Mouse (Mus musculus) MEL (cell line): ENCODE measurements around the gene Pigl. TPM values are rescaled to one million over a fixed set of nuclear protein-coding genes. Genes with fewer than 3 reads are reported as not detected.

Source experiments
- DNase-seq: peaks from one replicate; pipeline ENCODE4 v3.0.0; 2011; ENCODE audit warnings: low read depth, low spot score
- H3K27ac ChIP-seq: 2 replicates; pipeline ENCODE4 v1.5.1; 2012; ENCODE audit warnings: low read depth, mild to moderate bottlenecking, control low read depth, low read length, moderate library complexity; ENCODE audit not compliant: control insufficient read depth
- H3K27me3 ChIP-seq, 2 experiments: fragments of 150-350 bp in 1 of 2; sonication (generic) in 1 of 2; 2 replicates each; pipeline ENCODE4 v1.6.1; 2012; ENCODE audit warnings: low read length in 2 of 2, mild to moderate bottlenecking in 2 of 2, improper control_type of control experiment in 1 of 2, moderate library complexity in 1 of 2; ENCODE audit not compliant: insufficient read depth in 2 of 2, control insufficient read depth in 1 of 2
- H3K36me3 ChIP-seq, 2 experiments: 2 replicates each; pipeline ENCODE4 v1.6.1; 2012 to 2014; ENCODE audit warnings: low read length in 2 of 2, improper control_type of control experiment in 1 of 2, inconsistent platforms in 1 of 2, mild to moderate bottlenecking in 1 of 2; ENCODE audit not compliant: insufficient read depth in 2 of 2, control insufficient read depth in 1 of 2
- H3K4me1 ChIP-seq, 2 experiments: fragments of 150-350 bp in 1 of 2; sonication (generic) in 1 of 2; 2 replicates each; pipeline ENCODE4 v1.6.1; 2012; ENCODE audit warnings: low read length in 2 of 2, improper control_type of control experiment in 1 of 2, mild to moderate bottlenecking in 1 of 2; ENCODE audit not compliant: insufficient read depth in 2 of 2, control insufficient read depth in 1 of 2
- H3K4me3 ChIP-seq, 2 experiments: fragments of 150-350 bp in 1 of 2; sonication (generic) in 1 of 2; 2 replicates each; pipeline ENCODE4 v1.5.1; 2012; ENCODE audit warnings: low read depth in 2 of 2, low read length in 2 of 2, mild to moderate bottlenecking in 2 of 2, moderate library complexity in 2 of 2, control low read depth in 1 of 2, improper control_type of control experiment in 1 of 2; ENCODE audit not compliant: control insufficient read depth in 1 of 2, insufficient read depth in 1 of 2
- H3K79me2 ChIP-seq: 2 replicates; pipeline ENCODE4 v1.6.1; 2012; ENCODE audit warnings: mild to moderate bottlenecking, low read length, moderate library complexity; ENCODE audit not compliant: control insufficient read depth, poor library complexity, insufficient read depth
- H3K9ac ChIP-seq: 2 replicates; pipeline ENCODE4 v1.6.1; 2012; ENCODE audit warnings: low read depth, mild to moderate bottlenecking, control low read depth, low read length, moderate library complexity; ENCODE audit not compliant: control insufficient read depth, poor library complexity, severe bottlenecking
- H3K9me3 ChIP-seq: fragments of 150-350 bp; sonication (generic); replicated peaks from 2 replicates; pipeline ENCODE4 v1.6.1; 2012; ENCODE audit warnings: mild to moderate bottlenecking, low read length, improper control_type of control experiment, moderate library complexity; ENCODE audit not compliant: insufficient read depth
- BHLHE40 ChIP-seq: IDR thresholded peaks from 2 replicates; pipeline ENCODE4 v1.6.1; 2012; ENCODE audit warnings: low read depth, mild to moderate bottlenecking, inconsistent platforms, low read length, improper control_type of control experiment, borderline replicate concordance
- CHD1 ChIP-seq: IDR thresholded peaks from 2 replicates; pipeline ENCODE4 v1.6.1; 2012; ENCODE audit warnings: low read depth, mild to moderate bottlenecking, inconsistent platforms, low read length, improper control_type of control experiment
- CHD2 ChIP-seq: IDR thresholded peaks from 2 replicates; pipeline ENCODE4 v1.6.1; 2011; ENCODE audit warnings: low read length, improper control_type of control experiment
- CTCF ChIP-seq, 3 experiments: IDR thresholded peaks in 2 of 3; conservative IDR thresholded peaks in 1 of 3; 2 replicates each; pipeline ENCODE4 v1.5.1; 2011 to 2012; ENCODE audit warnings: low read length in 3 of 3, low read depth in 2 of 3, mild to moderate bottlenecking in 2 of 3, improper control_type of control experiment in 1 of 3, inconsistent platforms in 1 of 3, mixed read lengths in 1 of 3, moderate library complexity in 1 of 3; ENCODE audit not compliant: control insufficient read depth in 1 of 3, insufficient read depth in 1 of 3, poor library complexity in 1 of 3, severe bottlenecking in 1 of 3
- E2F4 ChIP-seq: IDR thresholded peaks from 2 replicates; pipeline ENCODE4 v1.6.1; 2011; ENCODE audit warnings: low read depth, low read length, improper control_type of control experiment, borderline replicate concordance
- ELF1 ChIP-seq: IDR thresholded peaks from 2 replicates; pipeline ENCODE4 v1.6.1; 2014; ENCODE audit warnings: low read depth, mild to moderate bottlenecking, inconsistent platforms, low read length, improper control_type of control experiment, moderate library complexity
- EP300 ChIP-seq, 2 experiments: IDR thresholded peaks; 2 replicates each; pipeline ENCODE4 v1.6.1; 2011; ENCODE audit warnings: improper control_type of control experiment in 2 of 2, low read length in 2 of 2, low read depth in 1 of 2, mild to moderate bottlenecking in 1 of 2
- ETS1 ChIP-seq: IDR thresholded peaks from 2 replicates; pipeline ENCODE4 v1.6.1; 2012; ENCODE audit warnings: low read depth, mild to moderate bottlenecking, inconsistent platforms, low read length, improper control_type of control experiment, moderate library complexity
- GABPA ChIP-seq: IDR thresholded peaks from 2 replicates; pipeline ENCODE4 v1.6.1; 2012; ENCODE audit warnings: low read depth, mild to moderate bottlenecking, inconsistent platforms, low read length, improper control_type of control experiment, moderate library complexity
- GATA1 ChIP-seq: IDR thresholded peaks from 2 replicates; pipeline ENCODE4 v1.6.1; 2011; ENCODE audit warnings: low read depth, low read length, improper control_type of control experiment
- JUND ChIP-seq: IDR thresholded peaks from 2 replicates; pipeline ENCODE4 v1.6.1; 2011; ENCODE audit warnings: low read depth, mild to moderate bottlenecking, improper control_type of control experiment, low read length
- MAFK ChIP-seq: IDR thresholded peaks from 2 replicates; pipeline ENCODE4 v1.6.1; 2011; ENCODE audit warnings: low read depth, mild to moderate bottlenecking, low read length, improper control_type of control experiment, borderline replicate concordance
- MAX ChIP-seq: IDR thresholded peaks from 2 replicates; pipeline ENCODE4 v1.6.1; 2011; ENCODE audit warnings: low read length, improper control_type of control experiment
- MAZ ChIP-seq: IDR thresholded peaks from 2 replicates; pipeline ENCODE4 v1.6.1; 2012; ENCODE audit warnings: low read depth, mild to moderate bottlenecking, inconsistent platforms, low read length, improper control_type of control experiment
- MEF2A ChIP-seq: IDR thresholded peaks from 2 replicates; pipeline ENCODE4 v1.6.1; 2014; ENCODE audit warnings: low read depth, mild to moderate bottlenecking, inconsistent platforms, low read length, improper control_type of control experiment; ENCODE audit not compliant: poor library complexity, insufficient replicate concordance, severe bottlenecking; ENCODE audit errors: extremely low read depth
- MXI1 ChIP-seq: IDR thresholded peaks from 2 replicates; pipeline ENCODE4 v1.6.1; 2011; ENCODE audit warnings: mild to moderate bottlenecking, low read depth, low read length, improper control_type of control experiment
- MYB ChIP-seq: IDR thresholded peaks from 2 replicates; pipeline ENCODE4 v1.6.1; 2011; ENCODE audit warnings: mild to moderate bottlenecking, low read depth, low read length, improper control_type of control experiment
- MYC ChIP-seq: IDR thresholded peaks from 2 replicates; pipeline ENCODE4 v1.6.1; 2011; ENCODE audit warnings: low read depth, mild to moderate bottlenecking, low read length, improper control_type of control experiment, moderate library complexity
- NRF1 ChIP-seq: IDR thresholded peaks from 2 replicates; pipeline ENCODE4 v1.6.1; 2014; ENCODE audit warnings: low read depth, mild to moderate bottlenecking, inconsistent platforms, low read length, improper control_type of control experiment, moderate library complexity; ENCODE audit not compliant: poor library complexity, insufficient read depth, severe bottlenecking
- POLR2A ChIP-seq, 2 experiments: IDR thresholded peaks; 2 replicates each; pipeline ENCODE4 v1.6.1; 2011 to 2012; ENCODE audit warnings: low read length in 2 of 2, mild to moderate bottlenecking in 2 of 2, control low read depth in 1 of 2, improper control_type of control experiment in 1 of 2, low read depth in 1 of 2, moderate library complexity in 1 of 2; ENCODE audit not compliant: control insufficient read depth in 1 of 2, insufficient read depth in 1 of 2, poor library complexity in 1 of 2
- POLR2AphosphoS2 ChIP-seq: IDR thresholded peaks from 2 replicates; pipeline ENCODE4 v1.6.1; 2011; ENCODE audit warnings: low read length, improper control_type of control experiment
- RAD21 ChIP-seq: IDR thresholded peaks from 2 replicates; pipeline ENCODE4 v1.6.1; 2011; ENCODE audit warnings: mild to moderate bottlenecking, low read depth, low read length, improper control_type of control experiment
- RCOR1 ChIP-seq: IDR thresholded peaks from 2 replicates; pipeline ENCODE4 v1.6.1; 2012; ENCODE audit warnings: low read depth, mild to moderate bottlenecking, inconsistent platforms, low read length, improper control_type of control experiment
- SIN3A ChIP-seq: IDR thresholded peaks from 2 replicates; pipeline ENCODE4 v1.6.1; 2012; ENCODE audit warnings: low read length, improper control_type of control experiment, inconsistent platforms
- SMC3 ChIP-seq: IDR thresholded peaks from 2 replicates; pipeline ENCODE4 v1.6.1; 2011; ENCODE audit warnings: low read depth, low read length, improper control_type of control experiment
- TAL1 ChIP-seq: IDR thresholded peaks from 2 replicates; pipeline ENCODE4 v1.6.1; 2012; ENCODE audit warnings: mild to moderate bottlenecking, inconsistent platforms, low read length, moderate library complexity, mixed read lengths
- TBP ChIP-seq: IDR thresholded peaks from 2 replicates; pipeline ENCODE4 v1.8.0; 2011; ENCODE audit warnings: low read depth, low read length, improper control_type of control experiment
- UBTF ChIP-seq: IDR thresholded peaks from 2 replicates; pipeline ENCODE4 v1.6.1; 2012; ENCODE audit warnings: low read depth, mild to moderate bottlenecking, inconsistent platforms, low read length, improper control_type of control experiment, moderate library complexity, borderline replicate concordance; ENCODE audit not compliant: insufficient read depth
- USF1 ChIP-seq: IDR thresholded peaks from 2 replicates; pipeline ENCODE4 v1.6.1; 2014; ENCODE audit warnings: low read depth, mild to moderate bottlenecking, inconsistent platforms, low read length, improper control_type of control experiment, moderate library complexity
- ZC3H11A ChIP-seq: IDR thresholded peaks from 2 replicates; pipeline ENCODE4 v1.6.1; 2012; ENCODE audit warnings: low read depth, mild to moderate bottlenecking, inconsistent platforms, low read length, improper control_type of control experiment
- polyA plus RNA-seq, 2 experiments: library from polyadenylated mRNA; stranded (reverse) in 1 of 2; unstranded in 1 of 2; fragments of >175 nt in 1 of 2; fragments of >200 nt in 1 of 2; gene quantifications; 2 replicates each; pipeline versions ENCODE4 v1.2.1 to v1.2.4; 2012; ENCODE audit warnings: low replicate concordance in 2 of 2, low read depth in 1 of 2; ENCODE audit not compliant: insufficient read length in 2 of 2, insufficient read depth in 1 of 2, missing spikeins in 1 of 2
- total RNA-seq: library from RNA; depleted of rRNA; stranded (reverse); fragments of 300-350 nt; gene quantifications from 2 replicates; pipeline ENCODE4 v1.2.3, GENCODE M21; 2012

The Pigl gene
- total and polyA plus RNA-seq, 3 experiments: 2.0 to 4.1 TPM; not detected in 1

DNA sequence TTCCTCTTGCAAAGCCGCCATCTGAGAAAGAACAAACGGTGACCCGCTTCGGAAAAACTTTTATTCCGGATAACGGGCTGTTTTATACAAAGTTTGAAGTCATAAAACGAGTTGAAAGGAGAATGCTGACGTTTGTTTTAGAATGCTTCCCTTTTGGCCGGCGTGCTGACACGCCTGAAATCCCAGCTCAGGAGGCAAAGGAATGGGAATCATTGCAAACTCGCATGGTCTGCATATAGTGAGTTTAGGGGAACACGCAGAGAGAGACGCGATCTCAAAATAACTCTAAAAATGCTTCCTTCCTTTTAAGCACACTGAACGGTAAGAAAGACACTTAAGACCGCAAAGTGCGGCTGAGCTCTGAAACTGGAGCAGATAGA, 379 bp upstream of the Pigl start:
- H3K36me3 ChIP-seq: peaks cover 3 to 27% of the 10 kb centered on the region in 2 experiments
- peaks cover 55% of the 10 kb centered on the region for H3K79me2 ChIP-seq
- H3K27me3 ChIP-seq: no peaks in the 10 kb centered on the region
- peak overlapping the region; percentile 89 to 90 for H3K4me3 ChIP-seq
- H3K4me1 ChIP-seq: peaks cover 15 to 16% of the 10 kb centered on the region in 2 experiments
- peak overlapping the region; percentile 98 for H3K9ac ChIP-seq
- no peak for DNase-seq
- H3K9me3 ChIP-seq: no peaks in the 10 kb centered on the region
- TF ChIP-seq MEF2A: peak; percentile 78; the same call in 1 of the 2 replicates
- TF ChIP-seq MXI1: peak; percentile 54; the same call in 1 of the 2 replicates
- 0 out of 2 replicates have a peak, but pooled peaks have one; percentile 1 for TF ChIP-seq MAZ
- peak; percentile 77; the same call in 1 of the 2 replicates for TF ChIP-seq SIN3A
- peak; percentile 46; the same call in 1 of the 2 replicates for TF ChIP-seq RCOR1
- 0 out of 2 replicates have a peak, but pooled peaks have one; percentile 47 for TF ChIP-seq ETS1
- 0 out of 2 replicates have a peak, but pooled peaks have one; percentile 5 for TF ChIP-seq JUND
- TF ChIP-seq E2F4: no peak
- TF ChIP-seq GATA1: peak; percentile 70
- no peak for TF ChIP-seq ELF1
- TF ChIP-seq EP300 (IDR thresholded peaks at IDR 0.05; ENCODE audit: low read depth in 1 of 2, low read length in 2 of 2): peak in 1 of 2 experiments; percentile 33; a peak in 1 of 4 replicates
- peak; percentile 26; the same call in 1 of the 2 replicates for TF ChIP-seq UBTF
- peak; percentile 74 for TF ChIP-seq CHD1
- no peak for TF ChIP-seq MYB
- peak overlapping the region; percentile 97 for H3K27ac ChIP-seq

GRCm38 (mm10) chr11:62458780-62459179, 520 bp downstream of the Pigl start:
- peak overlapping the region; percentile 97 for H3K27ac ChIP-seq
- TF ChIP-seq UBTF: no peak
- no peak for TF ChIP-seq ZC3H11A
- no peak for TF ChIP-seq MYC
- no peak for TF ChIP-seq SMC3
- no peak for TF ChIP-seq POLR2A (IDR thresholded peaks at IDR 0.05; ENCODE audit: control insufficient read depth in 1 of 2, insufficient read depth in 1 of 2, low read depth in 1 of 2, low read length in 2 of 2, poor library complexity in 1 of 2)
- TF ChIP-seq MAX: peak; percentile 1; the same call in 1 of the 2 replicates
- TF ChIP-seq GATA1: no peak
- TF ChIP-seq MAFK: no peak
- peak; percentile 74 for TF ChIP-seq TAL1
- no peak for TF ChIP-seq CTCF (IDR thresholded peaks at IDR 0.05 in 2 of 3, conservative IDR thresholded peaks at IDR 0.05 in 1 of 3; ENCODE audit: control insufficient read depth in 1 of 3, insufficient read depth in 1 of 3, low read depth in 2 of 3, low read length in 3 of 3, poor library complexity in 1 of 3, severe bottlenecking in 1 of 3)
- no peak for TF ChIP-seq GABPA
- peak; percentile 5 to 47; a peak in 3 of 4 replicates for TF ChIP-seq EP300 (IDR thresholded peaks at IDR 0.05; ENCODE audit: low read depth in 1 of 2, low read length in 2 of 2)
- no peak for TF ChIP-seq TBP
- no peak for TF ChIP-seq NRF1
- TF ChIP-seq MXI1: 0 out of 2 replicates have a peak, but pooled peaks have one; percentile 2
- no peak for TF ChIP-seq MYB
- TF ChIP-seq CHD2: no peak
- TF ChIP-seq BHLHE40: no peak
- no peak for TF ChIP-seq MEF2A
- TF ChIP-seq RAD21: no peak
- no peak for TF ChIP-seq USF1
- TF ChIP-seq SIN3A: no peak
- no peak for TF ChIP-seq POLR2AphosphoS2
- 0 out of 2 replicates have a peak, but pooled peaks have one; percentile 58 for TF ChIP-seq CHD1
- DNase-seq: no peak
- H3K79me2 ChIP-seq: peaks cover 50% of the 10 kb centered on the region
- H3K4me1 ChIP-seq: peaks cover 19 to 22% of the 10 kb centered on the region in 2 experiments
- peaks cover under 1 to 31% of the 10 kb centered on the region in 2 experiments for H3K36me3 ChIP-seq
- peak overlapping the region; percentile 89 to 90 for H3K4me3 ChIP-seq
- no peaks in the 10 kb centered on the region for H3K27me3 ChIP-seq
- H3K9me3 ChIP-seq: no peaks in the 10 kb centered on the region
- peak overlapping the region; percentile 98 for H3K9ac ChIP-seq
